Mouse (Mus musculus) embryonic facial prominence, embryonic 10.5 days (tissue): Measurements from ENCODE around the gene Leng8. TPM values are rescaled to one million over a fixed set of nuclear protein-coding genes. Genes with fewer than 3 reads are reported as not detected.
"Not testable (repeated sequence)": the region's sequence is repeated elsewhere in the genome, so short reads cannot be mapped to it uniquely, and the experiment has no call there.

Experiments used
- DNase-seq: peaks from one replicate; pipeline ENCODE4 v3.0.0-alpha.2; 2017; ENCODE audit warnings: low spot score
- H3K27ac ChIP-seq: fragments of 300-500 bp; sonication (generic); replicated peaks from 2 replicates; pipeline ENCODE4 v1.5.1; 2016; ENCODE audit warnings: mild to moderate bottlenecking
- H3K27me3 ChIP-seq: fragments of 300-500 bp; sonication (generic); replicated peaks from 2 replicates; pipeline ENCODE4 v1.6.1; 2016; ENCODE audit warnings: low read depth, mild to moderate bottlenecking; ENCODE audit not compliant: poor library complexity, severe bottlenecking
- H3K36me3 ChIP-seq: fragments of 300-500 bp; sonication (generic); replicated peaks from 2 replicates; pipeline ENCODE4 v1.6.1; 2016; ENCODE audit warnings: mild to moderate bottlenecking, moderate library complexity
- H3K4me1 ChIP-seq: fragments of 300-500 bp; sonication (generic); 2 replicates; pipeline ENCODE4 v1.6.1; 2016
- H3K4me3 ChIP-seq: fragments of 300-500 bp; sonication (generic); 2 replicates; pipeline ENCODE4 v1.5.1; 2016; ENCODE audit warnings: mild to moderate bottlenecking, moderate library complexity
- H3K9me3 ChIP-seq: fragments of 300-500 bp; sonication (generic); 2 replicates; pipeline ENCODE4 v1.6.1; 2016; ENCODE audit warnings: mild to moderate bottlenecking
- WGBS: fragments of 180-500 bp; shearing (Covaris S2); methylation state at CpG from one replicate; pipeline ENCODE4 v1.1.7; 2016; 5-methylcytosine and 5-hydroxymethylcytosine counted together
- polyA plus RNA-seq: library from polyadenylated mRNA; unstranded; fragments of >200 nt; fragmentation: Nextera tagmentation; extraction: Ambion mirVana; gene quantifications from 2 replicates; pipeline ENCODE4 v1.2.1, GENCODE M21; 2016

Gene Leng8
- polyA plus RNA-seq, 1 experiment from 2014 or later = 68.2 TPM

- 44% methylated on average over 4 of the region's 4 CpGs for WGBS
- DNase-seq = no peak
- Histone ChIP-seq H3K27ac (no peak overlapping the region), H3K36me3 (no peaks in the 10 kb centered on the region; the same call in 1 of the 2 replicates), H3K4me1 (peaks cover 10% of the 10 kb centered on the region), H3K4me3 (no peak overlapping the region), H3K27me3 (peaks cover 30% of the 10 kb centered on the region), H3K9me3 (no peaks in the 10 kb centered on the region)
Measured at GRCm38 (mm10) chr7:4154976-4155375, 18.1 kb downstream of the Leng8 start.

GRCm38 (mm10) chr7:4161596-4161995, 24.8 kb downstream of the Leng8 start:
- H3K36me3 ChIP-seq, DNase-seq: not testable (repeated sequence)
- WGBS = 93% methylated on average over 4 of the region's 4 CpGs

GRCm38 (mm10) chr7:4163571-4164072, 26.8 kb downstream of the Leng8 start:
- H3K4me3 ChIP-seq = peak overlapping the region; percentile 66
- peak overlapping the region; percentile 86 for H3K27ac ChIP-seq
- peak; percentile 72 for DNase-seq
- no peaks in the 10 kb centered on the region for H3K9me3 ChIP-seq
- no peaks in the 10 kb centered on the region for H3K27me3 ChIP-seq
- no peaks in the 10 kb centered on the region for H3K36me3 ChIP-seq
- peaks cover 30% of the 10 kb centered on the region for H3K4me1 ChIP-seq
- 1% methylated on average over 11 of the region's 11 CpGs for WGBS

More at GRCm38 (mm10) chr7:4161596-4161995, 24.8 kb downstream of the Leng8 start:
- H3K4me3 ChIP-seq, H3K9me3 ChIP-seq, H3K27me3 ChIP-seq, H3K27ac ChIP-seq: not testable (repeated sequence)
- peaks cover 28% of the 10 kb centered on the region for H3K4me1 ChIP-seq

- Histone ChIP-seq H3K27me3 (no peaks in the 10 kb centered on the region), H3K36me3 (no peaks in the 10 kb centered on the region), H3K27ac (peak within 1 kb of the TSS; percentile 86), H3K4me1 (peaks cover 30% of the 10 kb centered on the region), H3K4me3 (peak within 1 kb of the TSS; percentile 66), H3K9me3 (no peaks in the 10 kb centered on the region)
- peak; percentile 89 for DNase-seq
- under 1% methylated on average over 19 of the region's 20 CpGs for WGBS
Measured at GRCm38 (mm10) chr7:4164090-4164910, 27.5 kb downstream of the Leng8 start, which contains the start of gene Cdc42ep5. TSS of gene Cdc42ep5 (minus strand) at chr7:4164860.

GRCm38 (mm10) chr7:4165286-4165685, 28.4 kb downstream of the Leng8 start:
- Histone ChIP-seq H3K4me1 (peaks cover 30% of the 10 kb centered on the region), H3K27me3 (no peaks in the 10 kb centered on the region), H3K4me3 (peak overlapping the region; percentile 66), H3K9me3 (no peaks in the 10 kb centered on the region), H3K27ac (peak overlapping the region; percentile 86), H3K36me3 (no peaks in the 10 kb centered on the region)
- DNase-seq = no peak
- 19% methylated on average over 3 of the region's 3 CpGs for WGBS

- H3K27me3 ChIP-seq = no peaks in the 10 kb centered on the region
- DNase-seq = no peak
- H3K4me1 ChIP-seq = peaks cover 30% of the 10 kb centered on the region
- H3K36me3 ChIP-seq = no peaks in the 10 kb centered on the region
- H3K9me3 ChIP-seq = no peaks in the 10 kb centered on the region
- no peak overlapping the region for H3K27ac ChIP-seq
- no peak overlapping the region for H3K4me3 ChIP-seq
Measured at GRCm38 (mm10) chr7:4167098-4167497, 30.3 kb downstream of the Leng8 start.

GRCm38 (mm10) chr7:4170193-4170938, 33.5 kb downstream of the Leng8 start:
- no peak overlapping the region for H3K27ac ChIP-seq
- 90% methylated on average over 6 of the region's 6 CpGs for WGBS
- peaks cover 4% of the 10 kb centered on the region for H3K4me1 ChIP-seq
- H3K9me3 ChIP-seq = no peaks in the 10 kb centered on the region
- no peaks in the 10 kb centered on the region for H3K36me3 ChIP-seq
- no peak overlapping the region for H3K4me3 ChIP-seq
- H3K27me3 ChIP-seq = no peaks in the 10 kb centered on the region
- no peak for DNase-seq

- DNase-seq = peak; percentile 53
- H3K4me1 ChIP-seq = no peaks in the 10 kb centered on the region
- H3K36me3 ChIP-seq = no peaks in the 10 kb centered on the region
- 42% methylated on average over 3 of the region's 3 CpGs for WGBS
- H3K4me3 ChIP-seq = no peak overlapping the region
- no peak overlapping the region for H3K27ac ChIP-seq
- no peaks in the 10 kb centered on the region for H3K9me3 ChIP-seq
- no peaks in the 10 kb centered on the region for H3K27me3 ChIP-seq
Measured at GRCm38 (mm10) chr7:4178438-4178837, 41.6 kb downstream of the Leng8 start.

Other genes with a start within 250 kb of the Leng8 start
- gene Gm14548, start 238.9 kb upstream of the Leng8 start, polyA plus RNA-seq = not detected in 2 replicates
- gene Lilra6, start 221.5 kb upstream of the Leng8 start, polyA plus RNA-seq = 0.08 TPM in 1 of 2 replicates, not detected in the other
- gene Lair1, start 73.8 kb upstream of the Leng8 start, polyA plus RNA-seq = 0.13 and 0.22 TPM in 2 replicates
- 10.5 and 10.9 TPM in 2 replicates for gene Ttyh1, start 17.6 kb upstream of the Leng8 start, polyA plus RNA-seq
- 1.4 and 1.7 TPM in 2 replicates for gene Leng9, start 13.3 kb downstream of the Leng8 start, polyA plus RNA-seq
- gene Cdc42ep5, start 27.8 kb downstream of the Leng8 start, polyA plus RNA-seq = 32.7 and 34.9 TPM in 2 replicates
- gene Lilra5, start 100.7 kb downstream of the Leng8 start, polyA plus RNA-seq = not detected in 2 replicates
- not detected in 2 replicates for gene Ncr1, start 200.7 kb downstream of the Leng8 start, polyA plus RNA-seq